Comparison of ENCODE assay signal across 8 mouse cellular contexts in genomic region chr13:101768630-101768991, GRCm38 (mm10). TPM values are rescaled to one million over a fixed set of nuclear protein-coding genes. Genes with fewer than 3 reads are reported as not detected.
A peak's percentile ranks its signal among the peaks of the same experiment; 100 is the strongest.
DNase-seq lines count a peak whose midpoint lies in the region; ATAC-seq lines count a peak whose summit lies in the region.

No protein-coding gene starts in this region.

- H3K36me3 ChIP-seq in neural tube, embryonic 11.5 days (ENCODE audit: control insufficient read depth, insufficient read depth, low read length) = no peaks in the 10 kb centered on the region
- H3K36me3 ChIP-seq in embryonic facial prominence, embryonic 14.5 days (ENCODE audit: control insufficient read depth, insufficient read depth, low read length) = no peaks in the 10 kb centered on the region
- H3K36me3 ChIP-seq in limb, embryonic 12.5 days = no peaks in the 10 kb centered on the region
- H3K36me3 ChIP-seq in midbrain, embryonic 12.5 days = no peaks in the 10 kb centered on the region
- H3K36me3 ChIP-seq in stomach, embryonic 14.5 days (ENCODE audit: control insufficient read depth, insufficient read depth, low read length) = no peaks in the 10 kb centered on the region

- peak; percentile 11; the same call in 1 of the 2 replicates for ATAC-seq in neural tube, embryonic 11.5 days (ENCODE audit: insufficient read depth, low FRiP score, low TSS enrichment)
- ATAC-seq in embryonic facial prominence, embryonic 14.5 days (ENCODE audit: low read depth) = peak; percentile 13
- 0 out of 2 replicates have a peak, but pooled peaks have one; percentile 18 for ATAC-seq in limb, embryonic 12.5 days (ENCODE audit: insufficient number of reproducible peaks, insufficient read depth, low FRiP score, low TSS enrichment, low read depth)
- peak; percentile 8 for ATAC-seq in midbrain, embryonic 12.5 days (ENCODE audit: low FRiP score, low read depth)
- ATAC-seq in stomach, embryonic 14.5 days (ENCODE audit: insufficient number of reproducible peaks, insufficient read depth, low FRiP score, low read depth) = 0 out of 2 replicates have a peak, but pooled peaks have one; percentile 15

- peak overlapping the region; percentile 88 for H3K4me3 ChIP-seq in neural tube, embryonic 11.5 days (ENCODE audit: low read depth, low read length)
- H3K4me3 ChIP-seq in embryonic facial prominence, embryonic 14.5 days (ENCODE audit: low read depth, low read length) = peak overlapping the region; percentile 98
- peak overlapping the region; percentile 84 for H3K4me3 ChIP-seq in limb, embryonic 12.5 days (replicated peaks)
- H3K4me3 ChIP-seq in midbrain, embryonic 12.5 days = peak overlapping the region; percentile 69
- H3K4me3 ChIP-seq in stomach, embryonic 14.5 days (ENCODE audit: low read depth, low read length) = peak overlapping the region; percentile 99

- no peak for DNase-seq in neural tube, embryonic 11.5 days (ENCODE audit: low spot score)
- DNase-seq in neural tube, embryonic 10.5 days (ENCODE audit: extremely low spot score, low spot score) = no peak
- peak; percentile 58 for DNase-seq in embryonic facial prominence, embryonic 14.5 days (ENCODE audit: low spot score)
- peak; percentile 86 for DNase-seq in heart, adult 18-20 months
- peak; percentile 81 to 86 for DNase-seq in kidney, adult 8-10 months

- H3K9ac ChIP-seq in neural tube, embryonic 11.5 days (ENCODE audit: low read length) = peak overlapping the region; percentile 68
- H3K9ac ChIP-seq in embryonic facial prominence, embryonic 14.5 days (ENCODE audit: low read depth, low read length) = peak overlapping the region; percentile 92
- peak overlapping the region; percentile 75 for H3K9ac ChIP-seq in limb, embryonic 12.5 days (replicated peaks)
- peak overlapping the region; percentile 84 for H3K9ac ChIP-seq in midbrain, embryonic 12.5 days (replicated peaks)
- peak overlapping the region; percentile 48 for H3K9ac ChIP-seq in stomach, embryonic 14.5 days (replicated peaks; ENCODE audit: low read depth, low read length)

- H3K4me1 ChIP-seq in neural tube, embryonic 11.5 days (ENCODE audit: control insufficient read depth, insufficient read depth, low read length) = peaks cover 16% of the 10 kb centered on the region
- peaks cover 25% of the 10 kb centered on the region for H3K4me1 ChIP-seq in embryonic facial prominence, embryonic 14.5 days (ENCODE audit: control insufficient read depth, insufficient read depth, low read length)
- H3K4me1 ChIP-seq in limb, embryonic 12.5 days (replicated peaks) = peaks cover 20% of the 10 kb centered on the region
- peaks cover 20% of the 10 kb centered on the region for H3K4me1 ChIP-seq in midbrain, embryonic 12.5 days
- peaks cover 27% of the 10 kb centered on the region for H3K4me1 ChIP-seq in stomach, embryonic 14.5 days (ENCODE audit: control insufficient read depth, insufficient read depth, low read length)

- WGBS in neural tube, embryonic 11.5 days = 0% methylated on average over 17 of the region's 17 CpGs
- 2% methylated on average over 17 of the region's 17 CpGs for WGBS in embryonic facial prominence, embryonic 14.5 days
- 2% methylated on average over 17 of the region's 17 CpGs for WGBS in limb, embryonic 12.5 days
- under 1% methylated on average over 17 of the region's 17 CpGs for WGBS in midbrain, embryonic 12.5 days
- WGBS in stomach, embryonic 14.5 days = 2% methylated on average over 17 of the region's 17 CpGs

- H3K27me3 ChIP-seq in neural tube, embryonic 11.5 days (ENCODE audit: control insufficient read depth, insufficient read depth, low read length) = no peaks in the 10 kb centered on the region
- no peaks in the 10 kb centered on the region for H3K27me3 ChIP-seq in embryonic facial prominence, embryonic 14.5 days (replicated peaks; ENCODE audit: control insufficient read depth, insufficient read depth, low read length)
- no peaks in the 10 kb centered on the region; the same call in 1 of the 2 replicates for H3K27me3 ChIP-seq in limb, embryonic 12.5 days
- no peaks in the 10 kb centered on the region for H3K27me3 ChIP-seq in midbrain, embryonic 12.5 days
- H3K27me3 ChIP-seq in stomach, embryonic 14.5 days (ENCODE audit: control insufficient read depth, insufficient read depth, low read length) = no peaks in the 10 kb centered on the region

- H3K27ac ChIP-seq in neural tube, embryonic 11.5 days (ENCODE audit: low read depth, low read length) = peak overlapping the region; percentile 71; the same call in 1 of the 2 replicates
- H3K27ac ChIP-seq in embryonic facial prominence, embryonic 14.5 days (replicated peaks; ENCODE audit: low read depth, low read length) = peak overlapping the region; percentile 76
- H3K27ac ChIP-seq in limb, embryonic 12.5 days = peak overlapping the region; percentile 70
- peak overlapping the region; percentile 95 for H3K27ac ChIP-seq in midbrain, embryonic 12.5 days (replicated peaks)
- peak overlapping the region; percentile 97 for H3K27ac ChIP-seq in stomach, embryonic 14.5 days (ENCODE audit: low read length)

- peak overlapping the region; percentile 87 for H3K4me2 ChIP-seq in neural tube, embryonic 11.5 days (ENCODE audit: low read depth)
- peak overlapping the region; percentile 84 for H3K4me2 ChIP-seq in embryonic facial prominence, embryonic 14.5 days (ENCODE audit: low read depth, low read length)
- peak overlapping the region; percentile 92 for H3K4me2 ChIP-seq in limb, embryonic 12.5 days
- peak overlapping the region; percentile 68 for H3K4me2 ChIP-seq in midbrain, embryonic 12.5 days (replicated peaks)
- peak overlapping the region; percentile 87 for H3K4me2 ChIP-seq in stomach, embryonic 14.5 days (replicated peaks; ENCODE audit: low read depth, low read length)

- H3K9me3 ChIP-seq in neural tube, embryonic 11.5 days (ENCODE audit: control insufficient read depth, low read length) = no peaks in the 10 kb centered on the region
- H3K9me3 ChIP-seq in embryonic facial prominence, embryonic 14.5 days (ENCODE audit: control insufficient read depth, low read length) = no peaks in the 10 kb centered on the region
- H3K9me3 ChIP-seq in limb, embryonic 12.5 days = no peaks in the 10 kb centered on the region
- H3K9me3 ChIP-seq in midbrain, embryonic 12.5 days = no peaks in the 10 kb centered on the region
- no peaks in the 10 kb centered on the region for H3K9me3 ChIP-seq in stomach, embryonic 14.5 days (ENCODE audit: control insufficient read depth, low read depth, low read length)

RNA-seq across cellular contexts. Expression of gene Pik3r1, which starts 0.6 kb away (rescaled TPM):
- polyA plus RNA-seq in neural tube, embryonic 11.5 days (2014; fragmentation: Nextera tagmentation; extraction: Ambion mirVana) = 25.1 and 25.5 TPM in 2 replicates
- 45.9 and 49.1 TPM in 2 replicates for polyA plus RNA-seq in embryonic facial prominence, embryonic 14.5 days (2014; fragmentation: Nextera tagmentation; extraction: Ambion mirVana)
- 100 to 1,000 TPM; 103 to 142 TPM for total RNA-seq in heart, adult 18-20 months (2021)
- 20.7 and 21.4 TPM in 2 replicates for polyA plus RNA-seq in limb, embryonic 12.5 days (2016; fragmentation: Nextera tagmentation; extraction: Ambion mirVana)
- polyA plus RNA-seq in midbrain, embryonic 12.5 days (2016; fragmentation: Nextera tagmentation; extraction: Ambion mirVana) = 22.8 and 25.0 TPM in 2 replicates
- polyA plus RNA-seq in stomach, embryonic 14.5 days (2014; fragmentation: Nextera tagmentation; extraction: Ambion mirVana) = 95.5 and 98.3 TPM in 2 replicates

Comparison
In these comparisons a context has a peak if more than half of its experiments do, and no peak if none do; other contexts are left out.
1. DNase-seq: peak in embryonic facial prominence, embryonic 14.5 days (single experiment), heart, adult 18-20 months (2 of 2) and kidney, adult 8-10 months (2 of 2); none in neural tube, embryonic 11.5 days (single experiment) and neural tube, embryonic 10.5 days (single experiment).
2. Peak in every context shown above with its lines, with median percentiles within 50 percentile points of each other: ATAC-seq, H3K27ac ChIP-seq, H3K4me2 ChIP-seq, H3K4me3 ChIP-seq and H3K9ac ChIP-seq.